Mouse (Mus musculus): Measurements from ENCODE around the gene Mphosph9.

- TF ChIP-seq CTCF (IDR thresholded peaks at IDR 0.05; ENCODE audit: low read depth) (no peak), EP300 (IDR thresholded peaks at IDR 0.05; ENCODE audit: low read depth) (no peak)
These were observed 23.4 kb upstream of the Mphosph9 start for GRCm38 (mm10) chr5:124351111-124351560.
